Mouse (Mus musculus): Measurements from ENCODE around the gene Gm49486.
"Not testable (repeated sequence)": the region's sequence is repeated elsewhere in the genome, so short reads cannot be mapped to it uniquely, and the experiment has no call there.

Gm49486 gene

DNA sequence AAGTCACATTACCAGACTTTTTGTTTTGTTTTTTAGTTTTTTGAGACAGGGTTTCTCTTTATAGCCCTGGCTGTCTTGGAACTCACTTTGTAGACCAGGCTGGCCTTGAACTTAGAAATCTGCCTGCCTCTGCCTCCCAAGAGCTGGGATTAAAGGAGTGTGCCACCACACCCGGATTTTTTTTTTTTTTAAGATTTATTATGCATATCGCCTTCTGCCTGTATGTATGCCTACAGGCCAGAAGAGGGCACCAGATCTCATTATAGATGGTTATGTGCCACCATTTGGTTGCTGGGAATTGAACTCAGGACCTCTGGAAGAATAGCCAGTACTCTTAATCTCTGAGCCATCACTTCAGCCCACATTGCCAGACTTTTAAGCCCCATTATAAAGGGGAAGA is 3.4 kb upstream of the Gm49486 start:
- not testable (repeated sequence) for DNase-seq (ENCODE audit: low spot score in 2 of 2)

DNA sequence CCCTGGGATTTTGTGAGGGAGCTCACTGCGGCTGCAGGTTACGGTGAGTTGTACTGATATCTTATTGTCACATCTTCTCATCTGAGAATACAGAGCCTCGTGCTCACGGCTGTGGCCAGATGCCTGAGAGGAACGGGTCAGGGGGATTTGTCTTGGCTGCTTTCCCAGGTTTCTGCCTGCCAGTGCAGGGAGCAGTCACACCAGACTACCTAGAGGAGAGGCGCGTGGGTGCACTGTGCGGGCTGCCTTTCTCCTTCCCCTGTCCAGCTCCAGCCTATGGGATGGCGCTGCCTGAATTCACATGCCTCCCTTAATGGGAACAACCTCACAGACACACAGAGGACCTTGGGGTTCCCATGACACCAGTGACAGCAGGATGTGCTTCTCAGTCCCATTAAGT is 6.1 kb downstream of the Gm49486 start:
- DNase-seq (ENCODE audit: low spot score in 2 of 2), result no peak

DNA sequence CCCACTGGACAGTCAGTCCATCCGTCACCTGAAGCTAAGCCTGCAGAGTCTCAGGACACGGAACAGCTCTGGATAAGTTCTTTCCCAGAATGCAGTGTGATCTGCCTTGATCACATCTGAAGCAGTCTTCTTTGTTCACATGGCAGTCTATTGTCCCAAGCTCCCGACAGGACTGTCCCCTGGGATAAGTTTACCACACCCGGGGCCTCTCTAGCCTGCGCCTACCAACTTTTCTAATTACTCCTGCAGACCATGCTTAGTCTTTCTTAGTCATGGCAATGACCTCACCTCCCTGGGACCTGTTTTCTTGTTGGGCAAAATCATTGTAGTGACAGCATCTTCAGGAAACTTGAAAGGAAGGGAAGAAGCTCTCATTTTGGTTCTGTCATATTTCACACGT is 8.8 kb downstream of the Gm49486 start:
- no peak for DNase-seq (ENCODE audit: low spot score in 2 of 2)

DNA sequence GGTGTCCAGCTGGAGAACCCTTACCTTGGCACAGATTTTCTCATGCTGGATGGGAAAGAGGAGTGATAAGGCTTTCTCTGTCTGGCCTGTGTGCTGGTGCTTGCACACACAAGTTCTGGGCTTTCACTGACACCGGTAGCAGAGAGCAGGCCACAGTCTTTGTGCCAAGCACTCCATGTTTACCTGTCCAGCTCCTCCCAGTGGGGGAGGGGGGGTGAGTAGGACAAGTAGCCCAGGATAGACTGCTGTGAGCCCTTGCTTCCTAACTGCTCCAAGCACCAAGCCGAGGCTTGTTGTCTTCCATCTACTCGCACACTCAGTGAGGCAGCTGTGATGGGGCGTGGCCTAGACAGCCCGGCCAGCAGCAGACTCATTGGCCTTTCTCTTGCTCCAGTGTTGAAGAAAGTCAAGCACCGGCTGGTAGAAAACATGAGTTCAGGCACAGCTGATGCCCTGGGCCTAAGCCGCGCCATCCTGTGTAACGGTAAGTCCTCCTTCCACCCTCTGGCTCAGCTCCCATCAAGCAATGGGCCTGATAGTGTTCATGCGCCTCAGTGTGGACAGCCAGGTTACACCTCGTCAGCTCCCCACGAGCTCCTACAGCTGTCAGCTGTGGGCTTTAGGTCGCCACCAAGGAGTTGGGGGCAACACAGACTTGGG is 13.5 kb downstream of the Gm49486 start:
- DNase-seq (ENCODE audit: low spot score in 2 of 2), result no peak

DNA sequence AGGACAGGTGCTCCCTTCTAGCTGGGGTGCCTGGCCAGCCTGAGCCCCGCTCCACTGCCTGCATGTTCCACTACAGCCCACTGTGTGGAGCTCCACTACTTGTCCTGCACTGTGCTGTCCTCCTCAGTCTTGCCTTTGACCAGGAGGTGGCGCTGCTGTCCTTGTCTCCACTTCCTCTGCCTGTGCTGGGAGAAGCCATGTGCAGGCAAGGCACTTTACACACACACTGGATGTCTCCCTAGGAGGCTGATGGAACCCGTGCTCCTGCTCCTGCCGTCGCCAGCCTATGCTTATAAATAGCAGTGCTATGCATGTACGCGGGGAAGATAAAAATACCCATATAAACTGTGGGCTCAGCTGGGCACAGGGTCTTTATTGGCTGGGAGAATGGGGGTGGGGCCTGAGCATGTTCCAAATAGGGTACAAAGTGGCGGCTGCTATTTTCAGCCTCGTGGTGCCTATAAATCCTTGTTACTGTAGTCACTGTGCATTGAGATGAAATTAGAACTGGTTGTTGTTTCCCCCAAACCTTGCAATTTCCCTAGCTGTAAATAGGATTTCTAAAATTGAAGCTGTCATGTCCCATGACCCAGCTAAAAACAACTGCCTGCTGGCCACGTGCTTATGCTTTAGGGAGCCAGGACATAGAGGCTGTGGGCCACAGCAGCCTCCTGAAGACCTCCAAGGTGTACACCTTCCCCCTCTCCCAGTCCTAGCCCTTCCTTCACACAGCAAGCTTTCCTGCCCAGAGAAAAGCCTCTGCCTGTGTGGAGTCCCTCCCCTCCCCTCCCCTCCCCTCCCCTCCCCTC is 14.2 kb downstream of the Gm49486 start:
- DNase-seq (ENCODE audit: low spot score in 2 of 2), result peak; percentile 97

DNA sequence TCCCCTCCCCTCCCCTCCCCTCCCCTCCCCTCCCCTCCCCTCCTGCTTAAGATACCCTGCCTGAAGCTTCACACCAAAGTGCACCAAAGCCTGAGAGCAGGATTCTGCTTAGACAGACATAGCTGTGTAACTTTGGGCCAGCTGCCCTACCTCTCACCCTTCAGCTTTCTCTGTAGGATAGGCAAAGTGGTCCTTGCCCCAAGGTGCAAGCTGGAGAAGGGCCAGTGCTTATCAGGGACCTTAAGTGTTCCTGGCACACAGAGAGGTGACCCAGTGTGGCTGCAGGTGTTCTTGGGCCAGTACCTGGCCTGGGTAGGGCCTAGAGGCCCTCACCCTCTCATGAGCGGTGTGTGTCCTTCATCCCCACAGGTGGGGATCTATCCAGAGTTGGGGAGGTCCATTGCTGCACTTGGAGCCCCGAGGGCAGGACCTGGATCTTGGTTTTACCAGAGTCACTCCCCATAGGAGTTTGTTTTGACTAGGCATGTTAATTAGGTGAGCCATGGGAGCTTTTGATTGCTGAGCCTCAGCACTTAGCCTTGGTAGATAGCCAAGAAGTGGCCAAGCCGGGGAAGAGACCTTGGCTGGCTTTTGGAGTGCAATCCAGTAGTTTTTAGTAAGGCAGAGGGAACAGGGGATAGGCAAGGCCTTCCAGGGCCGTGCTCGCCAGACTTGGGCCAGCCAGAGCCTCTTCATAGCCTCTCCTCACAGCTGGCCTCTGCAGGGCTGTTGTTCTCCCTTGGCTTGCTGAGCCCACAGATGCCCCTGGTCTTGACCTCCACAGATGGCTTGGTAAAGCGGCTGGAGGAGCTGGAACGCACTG is 15.1 kb downstream of the Gm49486 start:
- no peak for DNase-seq (ENCODE audit: low spot score in 2 of 2)

DNA sequence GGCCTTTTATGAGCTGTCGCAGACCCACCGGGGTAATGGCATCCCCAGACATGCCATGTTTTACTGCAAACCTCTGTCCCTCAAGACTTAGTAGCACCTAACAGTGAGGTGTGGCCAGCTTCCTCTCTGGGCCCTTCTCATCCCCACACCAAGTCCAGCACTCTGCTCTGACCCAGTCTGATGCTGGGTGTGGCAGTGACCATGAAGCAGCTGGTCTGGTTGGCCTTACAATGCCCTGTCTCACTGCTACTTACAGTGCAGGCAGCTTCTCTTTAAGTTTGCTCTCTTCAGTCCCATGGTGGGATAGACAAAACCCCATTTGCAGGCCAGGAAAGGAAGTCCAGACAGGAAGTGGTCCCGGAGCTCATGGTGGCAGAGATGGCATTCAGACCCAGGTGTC is 16.1 kb downstream of the Gm49486 start:
- DNase-seq (ENCODE audit: low spot score in 2 of 2), result no peak

DNA sequence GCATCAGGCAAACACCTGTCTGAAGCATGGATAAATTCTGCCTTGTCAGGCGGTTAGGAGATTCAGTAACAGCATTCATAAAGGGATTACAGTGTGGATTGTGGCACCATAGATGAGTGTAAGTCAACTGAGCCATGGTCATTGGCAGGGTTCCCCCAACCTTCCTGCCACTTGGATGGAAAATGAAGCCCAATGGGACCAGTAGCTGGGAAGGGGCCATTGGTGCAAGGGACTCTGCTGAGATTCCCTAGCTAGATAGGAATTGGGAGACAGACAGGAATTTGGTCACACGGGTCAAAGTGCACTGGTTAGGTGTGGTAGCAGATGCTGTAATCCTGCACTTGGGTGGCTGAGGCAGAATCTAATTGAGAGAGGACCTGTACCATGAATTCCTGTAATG is 21.0 kb downstream of the Gm49486 start:
- DNase-seq (ENCODE audit: low spot score in 2 of 2), result no peak

DNA sequence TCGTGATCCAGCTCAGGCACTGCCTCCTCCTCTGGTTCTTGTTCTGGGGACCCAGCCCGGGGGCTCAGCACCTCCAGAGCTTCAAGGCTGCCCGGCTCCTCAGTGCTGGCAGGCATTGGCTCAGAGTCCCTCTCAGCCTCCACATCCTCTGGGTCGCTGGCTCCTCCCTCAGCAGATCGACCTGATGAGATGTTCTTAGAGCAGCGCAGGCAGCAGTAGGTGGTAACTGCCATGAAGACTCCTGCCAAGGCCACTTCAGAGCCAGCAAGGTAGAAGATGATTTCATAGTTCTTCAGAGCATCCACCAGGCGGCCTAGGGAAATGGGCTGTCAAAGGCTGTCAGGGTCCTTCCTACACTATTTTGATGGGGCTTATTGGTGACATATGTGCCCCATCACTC is 22.0 kb downstream of the Gm49486 start:
- DNase-seq (ENCODE audit: low spot score in 2 of 2), result no peak

DNA sequence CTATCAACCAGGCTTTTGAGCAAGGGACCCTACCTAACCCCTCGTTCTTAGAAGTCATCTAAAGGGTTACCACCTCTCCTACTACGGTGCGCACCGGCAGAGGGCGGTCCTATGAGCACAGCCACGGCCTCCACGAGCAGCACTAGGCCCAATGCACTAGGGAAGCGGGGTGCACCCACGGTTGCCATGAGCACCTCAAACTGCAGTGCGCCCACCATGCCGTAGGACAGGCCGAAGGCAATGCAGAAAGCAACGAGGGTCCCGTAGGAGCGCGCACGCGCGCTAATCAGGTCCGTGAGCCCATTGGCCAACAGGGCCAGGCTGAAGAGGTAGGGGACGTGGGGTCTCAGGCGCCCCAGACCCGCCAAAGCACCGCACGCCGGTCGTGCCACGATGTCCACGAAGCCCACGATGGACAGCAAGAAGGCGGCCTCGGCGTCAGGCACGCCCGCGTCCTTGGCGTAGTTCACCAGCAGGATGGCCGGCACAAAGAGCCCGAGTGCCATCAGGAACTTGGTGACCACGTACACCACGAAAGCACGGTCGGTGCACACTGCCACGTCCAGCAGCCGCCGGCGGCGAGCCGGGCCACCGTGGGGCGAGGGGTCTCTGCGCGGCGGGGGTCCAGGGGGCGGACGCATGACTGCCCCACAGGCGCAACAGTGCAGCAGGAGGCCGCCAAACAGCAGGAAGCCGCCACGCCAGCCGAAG is 22.7 kb downstream of the Gm49486 start:
- peak in 1 of 2 experiments; percentile 25 for DNase-seq (ENCODE audit: low spot score in 2 of 2)

DNA sequence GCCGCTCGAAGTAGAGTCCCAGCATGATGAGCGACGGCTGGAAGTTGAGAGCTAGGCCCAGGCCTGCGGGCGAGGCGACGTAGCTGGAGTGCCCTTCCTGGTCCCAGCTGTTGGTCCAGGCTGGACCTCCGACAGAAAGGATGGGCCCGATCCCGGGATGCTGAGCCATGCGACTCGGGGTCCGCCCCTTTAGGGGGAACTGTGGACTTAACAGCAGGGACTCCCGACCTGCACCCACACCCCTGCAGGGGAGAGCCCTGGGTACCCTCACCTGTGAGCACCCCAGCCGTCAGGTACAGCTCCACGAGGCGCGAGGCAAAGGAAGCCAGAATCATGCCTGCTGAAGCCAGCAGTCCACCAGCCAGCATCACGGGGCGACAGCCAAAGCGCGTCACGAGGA is 23.4 kb downstream of the Gm49486 start:
- no peak for DNase-seq (ENCODE audit: low spot score in 2 of 2)

DNA sequence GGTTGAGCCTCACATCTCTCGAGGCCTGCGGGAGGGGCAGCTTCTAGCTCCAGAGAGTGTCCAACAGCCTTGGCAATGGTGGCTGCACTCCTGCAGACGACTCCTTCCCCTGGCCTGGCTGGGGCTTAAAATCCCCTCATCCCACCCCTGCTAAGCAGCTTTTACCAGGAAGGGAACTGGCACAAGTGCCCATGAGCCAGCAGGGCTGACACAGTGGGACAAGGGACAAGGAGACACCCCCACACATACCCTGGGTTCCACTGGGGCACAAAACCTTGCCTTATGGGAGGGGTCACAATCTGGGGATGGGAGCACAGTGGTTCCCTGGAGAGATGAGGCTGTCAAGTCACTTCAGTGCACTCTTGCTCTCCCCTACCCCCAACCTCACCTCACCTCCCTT is 25.5 kb downstream of the Gm49486 start, which contains the start of gene Slc16a8:
Gene Slc16a8 (minus strand): TSS at position 101 of the 400 bp plus-strand sequence.
- no peak for DNase-seq (ENCODE audit: low spot score in 2 of 2)

DNA sequence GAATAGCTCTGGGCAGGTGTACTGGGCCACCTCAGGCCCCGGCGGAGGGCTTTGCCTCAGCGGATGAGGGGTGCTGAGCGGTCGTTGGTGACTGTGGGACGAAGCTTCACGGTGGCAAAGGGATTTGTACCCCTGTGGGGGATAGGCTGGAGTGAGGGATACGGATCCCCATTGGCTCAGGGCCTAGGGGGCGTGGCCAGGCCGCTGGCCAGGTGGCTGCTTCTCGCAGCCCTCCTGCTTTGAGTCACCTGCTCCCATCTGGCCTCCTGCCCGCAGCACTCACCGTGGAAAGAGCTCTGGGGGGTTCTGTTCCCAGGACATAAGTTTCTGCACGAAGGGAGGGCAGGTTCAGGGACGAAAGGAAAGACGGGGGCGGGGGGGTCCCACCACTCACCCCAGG is 29.3 kb downstream of the Gm49486 start:
- DNase-seq (ENCODE audit: low spot score in 2 of 2), result no peak

DNA sequence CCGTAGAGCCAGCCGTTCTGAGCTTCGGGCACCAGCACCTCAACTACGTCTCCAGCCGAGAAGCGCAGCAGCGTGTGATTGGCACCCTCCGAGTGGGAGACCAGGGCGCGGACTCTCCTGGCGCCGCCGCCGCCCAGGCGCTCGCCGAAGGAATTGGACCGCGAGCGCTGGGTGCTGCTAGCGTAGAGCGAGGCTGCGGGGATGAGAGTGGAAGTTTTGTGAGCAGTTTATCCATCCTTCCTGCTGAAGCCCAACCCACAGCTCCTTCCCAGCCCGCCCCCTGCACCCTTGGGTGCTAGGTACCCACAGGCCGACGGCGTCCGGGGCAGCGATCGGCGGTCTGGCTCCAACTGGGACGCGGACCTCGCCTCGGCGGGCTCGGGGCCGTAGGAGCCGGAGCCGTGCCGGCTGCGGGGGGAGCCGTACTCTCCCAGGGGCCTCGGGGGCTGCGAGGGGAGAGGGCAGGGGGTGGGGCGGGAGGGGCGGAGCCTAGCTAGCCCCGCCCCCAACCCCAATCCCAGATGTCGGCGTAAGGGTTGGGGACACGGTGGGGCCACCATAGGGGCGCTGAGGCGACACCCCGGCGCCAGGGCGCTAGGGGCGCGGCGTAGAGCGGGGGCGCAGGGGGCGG is 32.0 kb downstream of the Gm49486 start:
- no peak for DNase-seq (ENCODE audit: low spot score in 2 of 2)

DNA sequence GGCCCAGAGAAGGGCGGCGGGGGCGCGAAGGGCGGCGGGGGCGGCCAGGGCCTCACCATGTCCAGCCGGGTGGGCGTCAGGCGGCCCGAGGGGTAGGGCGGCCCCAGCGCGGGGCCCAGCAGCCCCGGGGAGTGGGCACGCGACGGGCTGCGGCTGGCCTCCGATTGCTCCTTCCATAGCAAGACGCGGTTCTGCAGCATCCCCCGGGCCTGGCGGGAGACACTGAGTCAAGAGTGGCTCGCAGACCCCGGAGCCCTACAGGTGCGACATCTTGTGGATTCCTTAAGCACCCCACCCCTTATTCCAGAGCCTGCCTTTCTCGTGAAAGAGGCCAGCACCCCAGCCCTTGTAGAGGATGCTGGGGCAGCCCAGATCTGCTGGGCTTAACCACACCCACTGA is 32.6 kb downstream of the Gm49486 start:
- DNase-seq (ENCODE audit: low spot score in 2 of 2), result no peak

DNA sequence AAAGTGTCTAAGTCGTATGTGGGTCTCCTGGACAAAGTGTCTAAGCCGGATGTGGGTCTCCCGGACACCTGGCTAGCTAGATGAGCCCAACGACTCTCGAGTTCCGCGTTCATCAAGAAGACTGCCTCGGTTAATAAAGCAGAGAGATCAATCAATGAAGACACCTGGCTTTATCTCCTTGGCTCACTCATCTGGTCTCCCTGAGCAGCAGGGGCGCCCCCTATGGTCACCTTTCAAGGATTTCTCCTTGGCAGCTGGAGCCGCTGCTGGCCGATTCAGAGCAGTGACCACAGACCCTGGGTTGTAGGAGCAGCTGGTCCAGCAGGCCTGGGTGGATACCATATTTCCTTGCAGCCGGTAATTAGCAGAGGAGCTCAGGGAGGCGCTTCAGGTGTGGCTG is 33.2 kb downstream of the Gm49486 start:
- DNase-seq (ENCODE audit: low spot score in 2 of 2), result no peak

DNA sequence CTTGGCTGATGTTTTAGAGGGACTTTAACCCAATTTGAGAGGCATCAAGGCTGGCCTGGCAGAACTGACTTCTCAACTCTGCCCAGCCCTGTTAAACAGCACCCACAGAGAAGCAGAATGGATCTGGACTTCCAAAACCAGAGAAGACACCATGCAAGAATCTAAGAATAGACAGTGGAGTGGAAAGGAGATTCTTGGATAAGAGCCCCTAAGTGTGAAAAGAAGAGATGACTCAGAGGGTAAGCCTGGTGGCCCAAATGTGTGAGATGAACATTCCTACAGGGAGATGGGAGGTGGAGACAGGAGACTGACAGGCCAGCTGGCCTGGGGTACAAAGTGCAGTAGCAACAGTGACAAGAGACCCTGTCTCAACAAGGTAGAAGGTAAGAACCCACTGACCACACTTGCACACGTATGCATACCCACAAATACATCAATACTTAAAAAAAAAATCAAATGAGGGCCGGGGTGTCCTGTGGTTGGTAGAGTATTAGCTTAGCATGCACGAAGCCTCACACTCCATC is 33.7 kb downstream of the Gm49486 start:
- no peak for DNase-seq (ENCODE audit: low spot score in 2 of 2)

DNA sequence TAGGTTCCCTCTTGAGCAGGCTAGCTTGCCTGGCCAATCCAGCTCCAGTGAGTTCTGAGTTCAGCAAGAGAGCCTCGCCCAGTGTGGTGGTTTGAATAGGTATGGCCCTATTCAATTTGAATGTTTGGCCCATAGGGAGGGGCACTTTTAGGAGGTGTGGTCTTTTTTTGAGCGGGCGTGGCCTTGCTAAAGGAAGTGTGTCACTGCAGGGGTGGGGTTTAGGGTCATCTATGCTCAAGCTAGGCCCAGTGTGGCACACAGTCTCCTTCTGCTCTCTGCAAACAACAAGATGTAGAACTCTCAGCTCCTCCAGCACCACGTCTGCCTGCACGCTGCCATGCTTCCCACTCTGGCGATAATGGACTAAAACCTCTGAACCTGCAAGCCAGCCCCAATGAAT is 34.5 kb downstream of the Gm49486 start:
- DNase-seq (ENCODE audit: low spot score in 2 of 2), result no peak

DNA sequence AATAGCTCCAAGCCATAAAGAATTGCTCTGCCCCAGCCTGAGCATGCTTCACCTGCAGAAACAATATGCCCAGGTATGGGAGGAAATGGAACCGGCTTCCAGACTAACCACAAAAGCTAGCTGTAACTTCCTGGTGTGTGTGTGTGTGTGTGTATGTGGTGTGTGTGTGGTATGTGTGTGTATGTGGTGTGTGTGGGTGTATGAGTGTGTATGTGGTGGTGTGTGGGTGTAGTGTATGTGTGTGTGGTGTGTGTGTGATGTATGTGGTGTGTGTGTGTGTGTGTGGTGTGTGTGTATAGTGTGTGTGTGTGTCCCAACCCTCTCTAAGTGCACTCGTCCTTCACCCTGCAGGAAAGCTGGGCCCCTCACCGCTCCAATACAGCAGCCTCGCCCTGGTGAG is 36.2 kb downstream of the Gm49486 start:
- DNase-seq (ENCODE audit: low spot score in 2 of 2), result no peak

DNA sequence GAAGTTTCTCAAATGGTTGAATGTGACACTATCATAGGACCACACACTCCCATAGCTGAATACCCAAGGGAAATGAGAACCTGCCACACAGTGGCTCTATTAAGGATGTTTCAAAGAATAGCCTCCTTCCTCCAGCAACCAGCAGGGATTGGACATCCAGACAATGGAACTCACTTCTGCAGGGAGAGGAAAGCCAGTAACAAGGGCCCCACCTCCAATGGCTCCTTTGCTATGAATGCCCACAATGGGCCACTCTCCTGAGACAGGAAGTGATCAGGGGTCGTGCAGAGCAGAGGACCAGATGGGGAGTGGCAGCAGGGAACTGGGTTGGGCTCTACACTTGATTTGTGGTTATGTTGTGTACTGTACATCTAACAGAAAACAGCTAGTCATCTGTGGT is 39.3 kb downstream of the Gm49486 start:
- DNase-seq (ENCODE audit: low spot score in 2 of 2), result no peak
